Mouse (Mus musculus): ENCODE data around the gene Cygb. TPM values are rescaled to one million over a fixed set of nuclear protein-coding genes. Genes with fewer than 3 reads are reported as not detected.

The Cygb gene
- 31.5 and 55.9 TPM in 2 replicates for polyA plus RNA-seq (2021; fragmentation: Nextera tagmentation)
- long read RNA-seq, experiment 1, transcript Cygb-201 (4 exons, 2,331 nt): major isoform, 218 of 250 reads
- long read RNA-seq, experiment 1, partial matches to known transcripts: 1 of 250 reads
- long read RNA-seq, experiment 1, other reads (novel, unspliced or antisense): 31 of 250 reads
- long read RNA-seq, experiment 2, transcript Cygb-201 (4 exons, 2,331 nt): major isoform, 31 of 47 reads
- long read RNA-seq, experiment 2, partial matches to known transcripts: 11 of 47 reads
- long read RNA-seq, experiment 2, other reads (novel, unspliced or antisense): 5 of 47 reads

DNA sequence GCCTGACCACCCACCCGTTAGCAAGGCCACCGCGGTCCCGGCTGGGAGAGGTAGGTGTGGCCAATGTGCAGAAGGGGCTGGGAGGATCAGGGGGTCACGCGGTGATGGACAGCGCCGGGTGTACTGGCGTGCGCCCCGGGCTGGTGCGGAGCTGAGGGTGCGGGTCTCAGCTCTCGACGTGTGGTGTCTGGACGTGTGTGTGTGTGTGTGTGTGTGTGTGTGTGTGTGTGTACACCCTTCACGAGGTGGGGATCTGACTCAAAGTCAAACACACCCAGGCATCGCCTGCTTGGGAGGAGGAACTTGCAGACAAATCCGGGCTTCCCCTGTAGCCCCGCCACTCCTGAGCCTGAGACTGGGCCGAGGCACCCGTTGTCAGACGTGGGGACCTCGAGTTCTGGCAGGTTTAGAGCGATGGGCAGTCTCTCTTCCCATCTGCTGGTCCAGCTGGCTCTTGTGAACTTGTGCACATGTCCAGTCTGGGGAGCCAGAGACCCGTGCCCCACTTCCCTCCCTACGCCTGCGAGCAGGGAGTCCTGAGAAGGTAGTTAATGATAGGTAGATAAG, at the start of gene Cygb:
Cygb (minus strand) TSS at position 59 of the 567 bp plus-strand sequence.

DNA sequence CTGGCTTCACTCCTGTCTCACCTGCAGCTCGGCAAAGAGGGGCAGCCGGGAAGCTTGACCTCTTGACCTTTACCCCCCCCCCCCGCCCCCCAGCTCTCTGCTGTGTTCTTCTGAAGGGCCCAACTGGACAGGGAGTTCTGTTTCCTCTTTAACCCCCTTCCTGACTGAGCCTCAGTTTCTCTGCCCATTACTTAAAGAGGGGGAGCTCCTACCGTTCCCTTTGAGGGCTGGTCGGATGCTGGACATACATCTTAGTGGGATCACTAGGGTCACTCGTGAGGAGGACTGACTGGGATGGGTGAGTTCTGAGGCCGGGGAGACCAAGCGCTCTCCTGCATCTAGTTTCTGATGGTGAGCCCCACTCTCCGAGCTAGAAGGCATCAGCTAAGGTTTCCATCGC, 879 bp downstream of the Cygb start, which contains the start of gene Prcd:
Prcd (plus strand) TSS at position 301 of the 400 bp plus-strand sequence.

DNA sequence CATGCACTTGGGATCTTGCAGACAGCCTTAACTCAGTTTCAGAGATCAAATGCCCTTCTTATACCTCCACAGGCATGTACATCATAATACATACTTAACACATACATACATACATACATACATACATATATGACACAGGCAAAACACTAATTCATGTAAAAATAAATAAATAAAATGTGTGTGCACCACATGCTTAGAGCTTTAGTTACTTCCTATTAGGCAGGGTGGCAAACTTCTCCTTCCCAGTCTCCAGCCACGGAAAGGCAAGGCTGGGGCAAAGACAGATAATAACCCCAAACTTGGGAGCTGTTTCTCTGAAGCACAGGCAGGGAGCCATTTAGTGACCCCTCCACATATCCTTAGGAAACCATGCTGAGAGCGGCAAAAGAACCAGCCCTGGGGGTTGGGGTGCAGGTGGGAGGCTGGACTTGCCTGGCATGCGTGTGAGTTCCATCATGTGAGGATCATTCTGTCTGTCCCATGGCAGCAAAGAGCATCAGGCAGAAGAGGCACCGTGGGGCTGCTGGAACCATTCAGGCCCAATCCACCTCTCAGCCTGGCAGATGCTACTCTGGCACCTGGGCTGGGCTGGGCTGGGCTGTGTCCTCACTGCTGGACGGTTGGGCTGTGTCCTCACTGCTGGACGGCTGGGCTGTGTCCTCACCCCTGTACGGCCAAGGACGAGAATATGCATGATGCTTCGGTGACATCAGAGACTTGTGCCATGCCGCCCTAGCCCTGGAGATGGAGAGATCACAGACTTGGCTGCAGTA, 27.6 kb downstream of the Cygb start, which contains the start of gene Rhbdf2:
Rhbdf2 (minus strand) TSS at position 721 of the 773 bp plus-strand sequence.

Other genes starting within 250 kb of the Cygb start
- 36.6 and 49.2 TPM in 2 replicates for gene Rnf157, start 241.3 kb downstream of the Cygb start, polyA plus RNA-seq (2021; fragmentation: Nextera tagmentation)
- 4.5 and 15.9 TPM in 2 replicates for gene Ubald2, start 220.2 kb downstream of the Cygb start, polyA plus RNA-seq (2021; fragmentation: Nextera tagmentation)
- 0.05 TPM in 1 of 2 replicates, not detected in the other for gene Qrich2, start 188.1 kb downstream of the Cygb start, polyA plus RNA-seq (2021; fragmentation: Nextera tagmentation)
- 54.8 and 59.0 TPM in 2 replicates for gene Prpsap1, start 160.1 kb downstream of the Cygb start, polyA plus RNA-seq (2021; fragmentation: Nextera tagmentation)
- gene Sphk1, start 123.4 kb downstream of the Cygb start, polyA plus RNA-seq (2021; fragmentation: Nextera tagmentation): 4.8 and 4.9 TPM in 2 replicates
- 16.7 and 25.2 TPM in 2 replicates for gene Ube2o, start 72.9 kb downstream of the Cygb start, polyA plus RNA-seq (2021; fragmentation: Nextera tagmentation)
- gene Aanat, start 67.9 kb downstream of the Cygb start, polyA plus RNA-seq (2021; fragmentation: Nextera tagmentation): 0.10 and 0.18 TPM in 2 replicates
- gene Rhbdf2, start 27.3 kb downstream of the Cygb start, polyA plus RNA-seq (2021; fragmentation: Nextera tagmentation): 0.18 and 0.51 TPM in 2 replicates
- 13.9 and 15.9 TPM in 2 replicates for gene Prcd, start 779 bp downstream of the Cygb start, polyA plus RNA-seq (2021; fragmentation: Nextera tagmentation)
- not detected in 2 replicates for gene St6galnac1, start 121.2 kb upstream of the Cygb start, polyA plus RNA-seq (2021; fragmentation: Nextera tagmentation)
- 2.4 and 34.7 TPM in 2 replicates for gene Mxra7, start 173.7 kb upstream of the Cygb start, polyA plus RNA-seq (2021; fragmentation: Nextera tagmentation)
- gene Mettl23, start 189.0 kb upstream of the Cygb start, polyA plus RNA-seq (2021; fragmentation: Nextera tagmentation): 61.7 and 75.9 TPM in 2 replicates
- 21.5 and 24.0 TPM in 2 replicates for gene Jmjd6, start 189.1 kb upstream of the Cygb start, polyA plus RNA-seq (2021; fragmentation: Nextera tagmentation)
- 25.1 and 28.7 TPM in 2 replicates for gene Mfsd11, start 198.1 kb upstream of the Cygb start, polyA plus RNA-seq (2021; fragmentation: Nextera tagmentation)
- 99.8 and 152 TPM in 2 replicates for gene Srsf2, start 198.8 kb upstream of the Cygb start, polyA plus RNA-seq (2021; fragmentation: Nextera tagmentation)